In genomic region chr11:69922796-69923195, GRCm38 (mm10) we compare ENCODE assay signal across 10 mouse cellular contexts. TPM values are rescaled to one million over a fixed set of nuclear protein-coding genes. Genes with fewer than 3 reads are reported as not detected.
DNase-seq lines count a peak whose midpoint lies in the region; ATAC-seq and TF ChIP-seq lines count a peak whose summit lies in the region.
"Had no signal": no experiment of that assay in that cellular context is flagged by ENCODE, and none has a peak within 500 bp of the region (broad histone marks: within the 10 kb centered on the region; RNA-seq: fewer than 3 reads in every experiment).

No protein-coding gene starts in this region.

- peaks cover 14% of the 10 kb centered on the region for H3K36me3 ChIP-seq in heart, embryonic 13.5 days
- H3K36me3 ChIP-seq in embryonic facial prominence, embryonic 12.5 days: peaks cover 12% of the 10 kb centered on the region
- H3K36me3 ChIP-seq in liver, embryonic 14.5 days (replicated peaks; ENCODE audit: control insufficient read depth, insufficient read depth, low read depth): peaks cover 17% of the 10 kb centered on the region

- no peak for DNase-seq in heart, adult 18-20 months
- DNase-seq in 416B (ENCODE audit: low read depth): peak; percentile 85
- DNase-seq in liver, embryonic 14.5 days (ENCODE audit: low read depth in 3 of 3, low spot score in 3 of 3): no peak
- no peak for DNase-seq in embryo, embryonic 11 days
- DNase-seq in left cerebral cortex, adult 8-10 months (ENCODE audit: low spot score in 2 of 2): no peak
- DNase-seq: kidney, adult 8-10 months had no signal

- peak overlapping the region; percentile 86; the same call in 1 of the 2 replicates for H3K9ac ChIP-seq in heart, embryonic 13.5 days
- H3K9ac ChIP-seq in embryonic facial prominence, embryonic 12.5 days: no peak overlapping the region
- peak overlapping the region; percentile 84; the same call in 1 of the 2 replicates for H3K9ac ChIP-seq in liver, embryonic 14.5 days (replicated peaks)

- ATAC-seq in heart, embryonic 13.5 days (ENCODE audit: extremely low read depth, insufficient number of reproducible peaks, low FRiP score, low TSS enrichment): no peak
- no peak for ATAC-seq in embryonic facial prominence, embryonic 12.5 days (ENCODE audit: insufficient number of reproducible peaks, insufficient read depth, low FRiP score, low TSS enrichment)
- no peak for ATAC-seq in liver, embryonic 14.5 days (ENCODE audit: insufficient read depth)
- ATAC-seq in megakaryocyte-erythroid progenitor cell, adult 5-6 weeks (replicated peaks; ENCODE audit: low FRiP score, low TSS enrichment, poor library complexity, severe bottlenecking): no peak

- peak overlapping the region; percentile 99; the same call in 1 of the 2 replicates for H3K27ac ChIP-seq in heart, embryonic 13.5 days (replicated peaks)
- 0 out of 2 replicates have a peak overlapping the region, but pooled peaks have one; percentile 27 for H3K27ac ChIP-seq in embryonic facial prominence, embryonic 12.5 days
- H3K27ac ChIP-seq in liver, embryonic 14.5 days: peak overlapping the region; percentile 99

- WGBS in heart, embryonic 13.5 days: 64% methylated on average over 3 of the region's 3 CpGs
- 64% methylated on average over 3 of the region's 3 CpGs for WGBS in embryonic facial prominence, embryonic 12.5 days
- WGBS in liver, embryonic 14.5 days (ENCODE audit: insufficient replicate concordance): 59% methylated on average over 3 of the region's 3 CpGs

- H3K4me1 ChIP-seq in heart, embryonic 13.5 days: peaks cover 28% of the 10 kb centered on the region
- peaks cover 11% of the 10 kb centered on the region for H3K4me1 ChIP-seq in embryonic facial prominence, embryonic 12.5 days
- H3K4me1 ChIP-seq in liver, embryonic 14.5 days (replicated peaks; ENCODE audit: control insufficient read depth in 2 of 2, insufficient read depth in 2 of 2, low read length in 1 of 2): peaks cover 30 to 31% of the 10 kb centered on the region in 2 experiments

- H3K9me3 ChIP-seq in heart, embryonic 13.5 days: no peaks in the 10 kb centered on the region
- no peaks in the 10 kb centered on the region for H3K9me3 ChIP-seq in embryonic facial prominence, embryonic 12.5 days
- H3K9me3 ChIP-seq in liver, embryonic 14.5 days (ENCODE audit: control insufficient read depth, low read length): no peaks in the 10 kb centered on the region

- no peaks in the 10 kb centered on the region for H3K27me3 ChIP-seq in heart, embryonic 13.5 days (replicated peaks)
- H3K27me3 ChIP-seq in embryonic facial prominence, embryonic 12.5 days: no peaks in the 10 kb centered on the region
- H3K27me3 ChIP-seq in liver, embryonic 14.5 days (ENCODE audit: control insufficient read depth, insufficient read depth, low read length): no peaks in the 10 kb centered on the region

- TF ChIP-seq CTCF in liver, embryonic 14.5 days (IDR thresholded peaks at IDR 0.05; ENCODE audit: low read depth): no peak

- no peak for TF ChIP-seq EP300 in liver, embryonic 14.5 days (IDR thresholded peaks at IDR 0.05; ENCODE audit: low read depth)

- peak overlapping the region; percentile 91 for H3K4me3 ChIP-seq in heart, embryonic 13.5 days
- no peak overlapping the region for H3K4me3 ChIP-seq in embryonic facial prominence, embryonic 12.5 days
- peak overlapping the region in 1 of 2 experiments; percentile 99; a peak in 2 of 4 replicates for H3K4me3 ChIP-seq in liver, embryonic 14.5 days (ENCODE audit: insufficient read depth in 1 of 2, low read depth in 2 of 2, low read length in 2 of 2)

- H3K4me2 ChIP-seq in heart, embryonic 13.5 days: peak overlapping the region; percentile 83
- H3K4me2 ChIP-seq in embryonic facial prominence, embryonic 12.5 days (replicated peaks): no peak overlapping the region
- H3K4me2 ChIP-seq in liver, embryonic 14.5 days (ENCODE audit: low read depth): peak overlapping the region; percentile 100

RNA-seq across cellular contexts. Expression of gene Eif5a, which starts 1.0 kb away (rescaled TPM):
- 1,157 and 1,215 TPM in 2 replicates for polyA plus RNA-seq in heart, embryonic 13.5 days (2015; fragmentation: Nextera tagmentation; extraction: Ambion mirVana)
- total RNA-seq in heart, adult 18-20 months (2021): 100 to 1,000 TPM; 415 to 425 TPM
- 1,661 and 1,669 TPM in 2 replicates for polyA plus RNA-seq in embryonic facial prominence, embryonic 12.5 days (2016; fragmentation: Nextera tagmentation; extraction: Ambion mirVana)
- polyA plus RNA-seq in liver, embryonic 14.5 days (2012; rRNA removed): 652 and 846 TPM in 2 replicates
- polyA plus RNA-seq in liver, embryonic 14.5 days (2014; fragmentation: Nextera tagmentation; extraction: Ambion mirVana): 1,316 and 1,415 TPM in 2 replicates
- 100 to 1,000 TPM; 413 to 430 (median 416) TPM for total RNA-seq in left cerebral cortex, adult 8-10 months (2022)
- 1,285 and 1,514 TPM in 2 replicates for total RNA-seq in megakaryocyte-erythroid progenitor cell, adult 5-6 weeks (2014; fragmentation: Nextera tagmentation)
- 1,032 and 1,474 TPM in 2 replicates for total RNA-seq in megakaryocyte-erythroid progenitor cell, adult 5-6 weeks (2017)

RNA-seq across cellular contexts. Expression of gene Gps2, which starts 9.1 kb away (rescaled TPM):
- 45.0 and 52.2 TPM in 2 replicates for polyA plus RNA-seq in heart, embryonic 13.5 days (2015; fragmentation: Nextera tagmentation; extraction: Ambion mirVana)
- total RNA-seq in heart, adult 18-20 months (2021): 10 to 100 TPM; 26.2 to 27.5 TPM
- polyA plus RNA-seq in embryonic facial prominence, embryonic 12.5 days (2016; fragmentation: Nextera tagmentation; extraction: Ambion mirVana): 84.8 and 92.0 TPM in 2 replicates
- polyA plus RNA-seq in liver, embryonic 14.5 days (2012; rRNA removed): 79.5 and 93.1 TPM in 2 replicates
- polyA plus RNA-seq in liver, embryonic 14.5 days (2014; fragmentation: Nextera tagmentation; extraction: Ambion mirVana): 82.7 and 91.2 TPM in 2 replicates
- 10 to 100 TPM; 27.1 to 37.6 (median 32.4) TPM for total RNA-seq in left cerebral cortex, adult 8-10 months (2022)
- total RNA-seq in megakaryocyte-erythroid progenitor cell, adult 5-6 weeks (2014; fragmentation: Nextera tagmentation): 155 and 190 TPM in 2 replicates
- 53.7 and 106 TPM in 2 replicates for total RNA-seq in megakaryocyte-erythroid progenitor cell, adult 5-6 weeks (2017)

RNA-seq across cellular contexts. Expression of gene Ybx2, which starts 12.8 kb away (rescaled TPM):
- polyA plus RNA-seq in heart, embryonic 13.5 days (2015; fragmentation: Nextera tagmentation; extraction: Ambion mirVana): 3.1 TPM in 2 replicates
- 10 to 100 TPM; 14.6 to 23.1 TPM for total RNA-seq in heart, adult 18-20 months (2021)
- 10.7 and 11.4 TPM in 2 replicates for polyA plus RNA-seq in embryonic facial prominence, embryonic 12.5 days (2016; fragmentation: Nextera tagmentation; extraction: Ambion mirVana)
- polyA plus RNA-seq in liver, embryonic 14.5 days (2012; rRNA removed): 0.57 and 0.58 TPM in 2 replicates
- polyA plus RNA-seq in liver, embryonic 14.5 days (2014; fragmentation: Nextera tagmentation; extraction: Ambion mirVana): 0.23 TPM in 1 of 2 replicates, not detected in the other
- 1 to 10 TPM; 5.1 to 9.6 (median 6.1) TPM for total RNA-seq in left cerebral cortex, adult 8-10 months (2022)
- total RNA-seq in megakaryocyte-erythroid progenitor cell, adult 5-6 weeks (2014; fragmentation: Nextera tagmentation): 2.2 TPM in 1 of 2 replicates, not detected in the other
- total RNA-seq in megakaryocyte-erythroid progenitor cell, adult 5-6 weeks (2017): not detected in 2 replicates
- total RNA-seq: common myeloid progenitor, adult 5-6 weeks had no signal

RNA-seq across cellular contexts. Expression of gene Neurl4, which starts 21.9 kb away (rescaled TPM):
- polyA plus RNA-seq in heart, embryonic 13.5 days (2015; fragmentation: Nextera tagmentation; extraction: Ambion mirVana): 7.8 and 8.1 TPM in 2 replicates
- total RNA-seq in heart, adult 18-20 months (2021): 10 to 100 TPM; 42.1 to 48.0 TPM
- 14.2 and 15.9 TPM in 2 replicates for polyA plus RNA-seq in embryonic facial prominence, embryonic 12.5 days (2016; fragmentation: Nextera tagmentation; extraction: Ambion mirVana)
- 13.1 and 20.5 TPM in 2 replicates for polyA plus RNA-seq in liver, embryonic 14.5 days (2012; rRNA removed)
- 2.5 and 3.4 TPM in 2 replicates for polyA plus RNA-seq in liver, embryonic 14.5 days (2014; fragmentation: Nextera tagmentation; extraction: Ambion mirVana)
- total RNA-seq in left cerebral cortex, adult 8-10 months (2022): 100 to 1,000 TPM in 3 of 4 experiments, 10 to 100 TPM in 1; 97.6 to 122 (median 112) TPM
- total RNA-seq in megakaryocyte-erythroid progenitor cell, adult 5-6 weeks (2014; fragmentation: Nextera tagmentation): 31.7 and 51.2 TPM in 2 replicates
- total RNA-seq in megakaryocyte-erythroid progenitor cell, adult 5-6 weeks (2017): 27.9 and 64.3 TPM in 2 replicates

RNA-seq across cellular contexts. Expression of gene 2810408A11Rik, which starts 22.0 kb away (rescaled TPM):
- polyA plus RNA-seq in heart, embryonic 13.5 days (2015; fragmentation: Nextera tagmentation; extraction: Ambion mirVana): 4.0 and 4.1 TPM in 2 replicates
- total RNA-seq in heart, adult 18-20 months (2021): under 1 TPM in 1 of 2 experiments, not detected in 1; 0.41 TPM
- 21.4 and 23.6 TPM in 2 replicates for polyA plus RNA-seq in embryonic facial prominence, embryonic 12.5 days (2016; fragmentation: Nextera tagmentation; extraction: Ambion mirVana)
- polyA plus RNA-seq in liver, embryonic 14.5 days (2012; rRNA removed): 0.40 and 0.48 TPM in 2 replicates
- 0.93 and 1.7 TPM in 2 replicates for polyA plus RNA-seq in liver, embryonic 14.5 days (2014; fragmentation: Nextera tagmentation; extraction: Ambion mirVana)
- 1 to 10 TPM in 1 of 4 experiments, under 1 TPM in 3; 0.39 to 1.1 (median 0.56) TPM for total RNA-seq in left cerebral cortex, adult 8-10 months (2022)
- 2.4 and 4.0 TPM in 2 replicates for total RNA-seq in megakaryocyte-erythroid progenitor cell, adult 5-6 weeks (2014; fragmentation: Nextera tagmentation)
- 3.4 and 4.1 TPM in 2 replicates for total RNA-seq in megakaryocyte-erythroid progenitor cell, adult 5-6 weeks (2017)

Comparison
In these comparisons a context has a peak if more than half of its experiments do, and no peak if none do; other contexts are left out.
1. H3K27ac ChIP-seq: peak in every context shown above with its lines; median percentile 99 in heart, embryonic 13.5 days; 99 in liver, embryonic 14.5 days; 27 in embryonic facial prominence, embryonic 12.5 days.